Mouse (Mus musculus) heart, embryonic 11.5 days (tissue): ENCODE results near the gene Tbl2. TPM values are rescaled to one million over a fixed set of nuclear protein-coding genes. Genes with fewer than 3 reads are reported as not detected.

Experiments
- ATAC-seq: fragments of 200-750 bp; cut with Nextera tagmentation; replicated peaks from 2 replicates; pipeline ENCODE4 v1.8.0; 2017; ENCODE audit warnings: moderate library complexity; ENCODE audit not compliant: insufficient number of reproducible peaks, low FRiP score, low TSS enrichment
- H3K27ac ChIP-seq: fragments of 300-500 bp; sonication (generic); 2 replicates; pipeline ENCODE4 v1.5.1; 2014; ENCODE audit warnings: mild to moderate bottlenecking, low read depth, low read length
- H3K27me3 ChIP-seq: fragments of 300-500 bp; sonication (generic); 2 replicates; pipeline ENCODE4 v1.6.1; 2014; ENCODE audit warnings: mild to moderate bottlenecking, low read length, mixed read lengths; ENCODE audit not compliant: control insufficient read depth, insufficient read depth
- H3K36me3 ChIP-seq: fragments of 300-500 bp; sonication (generic); 2 replicates; pipeline ENCODE4 v1.6.1; 2014; ENCODE audit warnings: mild to moderate bottlenecking, low read length, moderate library complexity, mixed read lengths; ENCODE audit not compliant: control insufficient read depth, insufficient read depth
- H3K4me1 ChIP-seq: fragments of 300-500 bp; sonication (generic); 2 replicates; pipeline ENCODE4 v1.6.1; 2014; ENCODE audit warnings: low read length; ENCODE audit not compliant: control insufficient read depth, insufficient read depth
- H3K4me2 ChIP-seq: fragments of 300-500 bp; sonication (generic); 2 replicates; pipeline ENCODE4 v1.6.1; 2014; ENCODE audit warnings: mild to moderate bottlenecking, moderate library complexity
- H3K4me3 ChIP-seq: fragments of 300-500 bp; sonication (generic); 2 replicates; pipeline ENCODE4 v1.5.1; 2014; ENCODE audit warnings: low read depth, low read length
- H3K9ac ChIP-seq: fragments of 300-500 bp; sonication (generic); 2 replicates; pipeline ENCODE4 v1.6.1; 2014; ENCODE audit warnings: mild to moderate bottlenecking, low read depth, low read length, moderate library complexity
- H3K9me3 ChIP-seq: fragments of 300-500 bp; sonication (generic); replicated peaks from 2 replicates; pipeline ENCODE4 v1.6.1; 2016; ENCODE audit warnings: low read length; ENCODE audit not compliant: control insufficient read depth
- WGBS: fragments of 180-500 bp; shearing (Covaris S2); extraction: QIAGEN DNeasy Blood & Tissue Kit; methylation state at CpG from one replicate; pipeline ENCODE4 v1.1.7; 2014; ENCODE audit not compliant: insufficient replicate concordance; 5-methylcytosine and 5-hydroxymethylcytosine counted together
- polyA plus RNA-seq: library from polyadenylated mRNA; unstranded; fragments of >200 nt; fragmentation: Nextera tagmentation; extraction: Ambion mirVana; gene quantifications from 2 replicates; pipeline ENCODE4 v1.2.1, GENCODE M21; 2014

The Tbl2 gene
- polyA plus RNA-seq, 1 experiment from 2014 or later: 20.0 TPM

GRCm38 (mm10) chr5:135186231-135186620, 36.8 kb downstream of the Tbl2 start:
- H3K9me3 ChIP-seq: no peaks in the 10 kb centered on the region
- peaks cover 14% of the 10 kb centered on the region for H3K4me1 ChIP-seq
- H3K4me2 ChIP-seq: peak overlapping the region; percentile 83
- H3K4me3 ChIP-seq: peak overlapping the region; percentile 99
- 21% methylated on average over 10 of the region's 10 CpGs for WGBS
- peak overlapping the region; percentile 99 for H3K9ac ChIP-seq
- ATAC-seq: no peak
- H3K27ac ChIP-seq: peak overlapping the region; percentile 98
- peaks cover 8% of the 10 kb centered on the region; the same call in 1 of the 2 replicates for H3K36me3 ChIP-seq
- no peaks in the 10 kb centered on the region for H3K27me3 ChIP-seq

GRCm38 (mm10) chr5:135186621-135187348, 37.3 kb downstream of the Tbl2 start, which contains the start of gene Baz1b:
TSS of gene Baz1b (plus strand) at chr5:135187264.
- H3K9me3 ChIP-seq: no peaks in the 10 kb centered on the region
- peak within 1 kb of the TSS; percentile 99 for H3K4me3 ChIP-seq
- peak within 1 kb of the TSS; percentile 98 for H3K27ac ChIP-seq
- under 1% methylated on average over 57 of the region's 57 CpGs for WGBS
- H3K36me3 ChIP-seq: peaks cover 8% of the 10 kb centered on the region; the same call in 1 of the 2 replicates
- peak within 1 kb of the TSS; percentile 99 for H3K9ac ChIP-seq
- H3K27me3 ChIP-seq: no peaks in the 10 kb centered on the region
- peaks cover 14% of the 10 kb centered on the region for H3K4me1 ChIP-seq
- peak; percentile 96 for ATAC-seq
- peak within 1 kb of the TSS; percentile 83 for H3K4me2 ChIP-seq

GRCm38 (mm10) chr5:135187349-135188213, 38.1 kb downstream of the Tbl2 start:
- peaks cover 18% of the 10 kb centered on the region for H3K4me1 ChIP-seq
- ATAC-seq: peak; percentile 73
- peak overlapping the region; percentile 99 for H3K4me3 ChIP-seq
- peaks cover 5% of the 10 kb centered on the region for H3K36me3 ChIP-seq
- H3K4me2 ChIP-seq: peak overlapping the region; percentile 83
- under 1% methylated on average over 96 of the region's 102 CpGs for WGBS
- H3K9ac ChIP-seq: peak overlapping the region; percentile 99
- H3K27me3 ChIP-seq: no peaks in the 10 kb centered on the region
- H3K27ac ChIP-seq: peak overlapping the region; percentile 98
- H3K9me3 ChIP-seq: no peaks in the 10 kb centered on the region

- peak overlapping the region; percentile 98 for H3K27ac ChIP-seq
- no peak for ATAC-seq
- 3% methylated on average over 8 of the region's 8 CpGs for WGBS
- peak overlapping the region; percentile 99 for H3K9ac ChIP-seq
- H3K4me1 ChIP-seq: peaks cover 19% of the 10 kb centered on the region
- no peaks in the 10 kb centered on the region for H3K27me3 ChIP-seq
- no peaks in the 10 kb centered on the region for H3K9me3 ChIP-seq
- peak overlapping the region; percentile 99 for H3K4me3 ChIP-seq
- peak overlapping the region; percentile 83 for H3K4me2 ChIP-seq
- H3K36me3 ChIP-seq: peaks cover 5% of the 10 kb centered on the region
Measured at GRCm38 (mm10) chr5:135188214-135188554, 38.7 kb downstream of the Tbl2 start.

GRCm38 (mm10) chr5:135189281-135190022, 40.0 kb downstream of the Tbl2 start:
- Histone ChIP-seq H3K4me1 (peaks cover 19% of the 10 kb centered on the region), H3K27me3 (no peaks in the 10 kb centered on the region), H3K9ac (peak overlapping the region; percentile 99), H3K9me3 (no peaks in the 10 kb centered on the region), H3K27ac (no peak overlapping the region), H3K4me2 (peak overlapping the region; percentile 83), H3K36me3 (peaks cover 5% of the 10 kb centered on the region), H3K4me3 (peak overlapping the region; percentile 99)
- 65% methylated on average over 2 of the region's 2 CpGs for WGBS
- ATAC-seq: no peak

- H3K27me3 ChIP-seq: no peaks in the 10 kb centered on the region
- H3K4me1 ChIP-seq: peaks cover 21% of the 10 kb centered on the region
- WGBS: 45% methylated on average over 2 of the region's 2 CpGs
- no peak overlapping the region for H3K4me2 ChIP-seq
- peaks cover 11% of the 10 kb centered on the region for H3K36me3 ChIP-seq
- no peak for ATAC-seq
- H3K9me3 ChIP-seq: no peaks in the 10 kb centered on the region
- H3K9ac ChIP-seq: no peak overlapping the region
- H3K27ac ChIP-seq: no peak overlapping the region
- no peak overlapping the region for H3K4me3 ChIP-seq
Measured at GRCm38 (mm10) chr5:135191620-135192019, 42.2 kb downstream of the Tbl2 start.

GRCm38 (mm10) chr5:135192431-135192830, 43.0 kb downstream of the Tbl2 start:
- Histone ChIP-seq H3K36me3 (peaks cover 11% of the 10 kb centered on the region), H3K9ac (no peak overlapping the region), H3K4me3 (no peak overlapping the region), H3K27me3 (no peaks in the 10 kb centered on the region), H3K4me1 (peaks cover 21% of the 10 kb centered on the region), H3K9me3 (no peaks in the 10 kb centered on the region), H3K27ac (no peak overlapping the region), H3K4me2 (no peak overlapping the region)
- no peak for ATAC-seq
- WGBS: 84% methylated on average over 1 of the region's 1 CpGs

GRCm38 (mm10) chr5:135196367-135196766, 46.9 kb downstream of the Tbl2 start:
- H3K4me1 ChIP-seq: 0 out of 2 replicates have a peak, but pooled peaks cover 7% of the 10 kb centered on the region
- H3K9ac ChIP-seq: no peak overlapping the region
- no peak overlapping the region for H3K4me2 ChIP-seq
- H3K27me3 ChIP-seq: no peaks in the 10 kb centered on the region
- no peaks in the 10 kb centered on the region for H3K9me3 ChIP-seq
- H3K27ac ChIP-seq: no peak overlapping the region
- H3K4me3 ChIP-seq: no peak overlapping the region
- whole genome bisulfite sequencing: 72% methylated on average over 6 of the region's 6 CpGs
- H3K36me3 ChIP-seq: peaks cover 11% of the 10 kb centered on the region
- no peak for ATAC-seq
